Mouse (Mus musculus): ENCODE measurements around the gene Nfkb1. TPM values are rescaled to one million over a fixed set of nuclear protein-coding genes. Genes with fewer than 3 reads are reported as not detected.

Nfkb1 gene
- total RNA-seq, 4 experiments from 2014 or later, result 21.1 to 24.1 (median 22.6) TPM

DNA sequence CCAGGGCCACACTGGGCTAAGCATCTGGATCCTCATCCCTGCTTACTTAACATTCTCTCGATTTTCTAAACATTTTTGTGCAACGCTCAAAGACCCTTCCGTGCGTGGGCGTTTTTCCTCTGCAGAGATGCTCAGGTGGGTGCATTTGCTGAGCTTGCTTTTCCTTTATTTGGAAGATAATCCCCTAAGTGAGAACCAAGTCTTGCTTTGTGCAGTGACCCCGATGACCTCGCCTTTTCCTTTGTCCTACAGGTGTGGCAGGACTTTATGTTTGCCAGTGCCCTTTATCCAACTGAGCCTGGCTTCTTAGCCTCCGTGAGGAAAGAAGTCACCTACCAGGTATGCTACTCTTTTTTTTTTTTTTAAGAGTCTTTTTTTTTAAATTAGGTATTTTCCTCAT, 144.0 kb downstream of the Nfkb1 start:
- no peak for DNase-seq (ENCODE audit: low spot score in 2 of 2)

DNA sequence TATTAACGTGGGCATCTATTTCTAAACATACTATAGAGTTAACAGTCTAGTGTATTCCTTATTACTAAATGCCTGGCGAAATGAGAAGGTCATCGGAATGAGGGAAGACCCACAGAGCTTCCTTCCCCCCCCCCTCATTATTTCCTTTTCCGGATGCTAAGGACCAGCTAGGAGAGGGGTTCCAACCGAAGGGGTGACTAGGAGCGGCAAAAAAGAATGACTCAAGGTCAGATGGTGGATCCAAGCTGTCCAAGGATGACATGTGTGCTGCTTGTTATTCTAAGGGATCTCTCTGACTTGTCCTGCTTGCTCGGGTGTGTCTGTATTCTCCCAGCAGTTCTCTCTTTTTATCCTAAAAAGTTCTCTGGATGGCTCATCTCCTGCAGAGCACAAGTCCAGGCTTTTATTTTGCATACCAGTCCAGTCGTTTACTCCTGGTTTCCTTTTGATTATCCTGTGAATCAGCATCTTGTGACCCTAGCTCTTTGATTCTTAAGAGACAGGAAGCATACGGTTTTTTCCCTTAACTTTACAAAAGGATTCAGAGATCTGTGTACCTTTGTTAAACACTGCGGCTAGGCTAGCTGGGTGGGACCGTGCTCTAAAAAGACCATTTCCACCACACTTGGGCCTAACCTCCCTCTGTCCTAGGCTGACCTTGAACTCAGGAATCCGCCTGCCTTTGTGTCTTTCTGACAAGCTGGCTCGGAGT, 145.0 kb downstream of the Nfkb1 start:
- DNase-seq (ENCODE audit: low spot score in 2 of 2), result no peak

Other genes with a start within 250 kb of the Nfkb1 start
- 10 to 100 TPM in 3 of 4 experiments, 1 to 10 TPM in 1; 9.9 to 17.0 (median 11.9) TPM for gene Manba, start 205.9 kb downstream of the Nfkb1 start, total RNA-seq (2022)
- 1 to 10 TPM; 2.4 to 3.6 (median 2.7) TPM for gene Slc39a8, start 133.7 kb upstream of the Nfkb1 start, total RNA-seq (2022)